Mouse (Mus musculus) thymus, adult 2 months (tissue): ENCODE results near the gene S100a6. TPM values are rescaled to one million over a fixed set of nuclear protein-coding genes. Genes with fewer than 3 reads are reported as not detected.

Experiments used
- DNase-seq: peaks from one replicate; pipeline ENCODE4 v3.0.0; 2021
- H3K27ac ChIP-seq: fragments of 200-500 bp; 2 replicates; pipeline ENCODE4 v1.5.1; 2012; ENCODE audit warnings: low read length, control low read depth; ENCODE audit not compliant: control insufficient read depth, insufficient read depth
- H3K27me3 ChIP-seq: fragments of 200-500 bp; 2 replicates; pipeline ENCODE4 v1.6.1; 2012; ENCODE audit warnings: mild to moderate bottlenecking, low read length, moderate library complexity, mixed read lengths; ENCODE audit not compliant: control insufficient read depth, insufficient read depth
- H3K36me3 ChIP-seq: fragments of 200-500 bp; 2 replicates; pipeline ENCODE4 v1.6.1; 2012; ENCODE audit warnings: mild to moderate bottlenecking, low read length, moderate library complexity; ENCODE audit not compliant: control insufficient read depth, insufficient read depth
- H3K4me1 ChIP-seq: fragments of 200-500 bp; replicated peaks from 2 replicates; pipeline ENCODE4 v1.6.1; 2012; ENCODE audit warnings: low read length; ENCODE audit not compliant: control insufficient read depth, insufficient read depth
- H3K4me3 ChIP-seq: fragments of 200-500 bp; 2 replicates; pipeline ENCODE4 v1.5.1; 2012; ENCODE audit warnings: mild to moderate bottlenecking, low read length, control low read depth, moderate library complexity; ENCODE audit not compliant: control insufficient read depth, insufficient read depth
- CTCF ChIP-seq: fragments of 200-500 bp; IDR thresholded peaks from 2 replicates; pipeline ENCODE4 v1.5.1; 2012; ENCODE audit warnings: mild to moderate bottlenecking, control low read depth, low read length, moderate library complexity, borderline replicate concordance; ENCODE audit not compliant: control insufficient read depth, poor library complexity, insufficient read depth; ENCODE audit errors: extremely low read depth
- POLR2A ChIP-seq: fragments of 200-500 bp; IDR thresholded peaks from 2 replicates; pipeline ENCODE4 v1.6.1; 2012; ENCODE audit warnings: mild to moderate bottlenecking, low read length, control low read depth, moderate library complexity; ENCODE audit not compliant: control insufficient read depth, poor library complexity, insufficient read depth; ENCODE audit errors: extremely low read depth
- WGBS: fragments of 180-500 bp; shearing (Covaris S2); methylation state at CpG from one replicate; pipeline ENCODE4 v1.1.7; 2018; 5-methylcytosine and 5-hydroxymethylcytosine counted together
- polyA plus RNA-seq: library from polyadenylated mRNA; depleted of rRNA; stranded (reverse); fragments of >200 nt; gene quantifications from 2 replicates; pipeline ENCODE4 v1.2.3, GENCODE M21; 2012

Gene S100a6
- polyA plus RNA-seq, 1 experiment, result 96.8 TPM

DNA sequence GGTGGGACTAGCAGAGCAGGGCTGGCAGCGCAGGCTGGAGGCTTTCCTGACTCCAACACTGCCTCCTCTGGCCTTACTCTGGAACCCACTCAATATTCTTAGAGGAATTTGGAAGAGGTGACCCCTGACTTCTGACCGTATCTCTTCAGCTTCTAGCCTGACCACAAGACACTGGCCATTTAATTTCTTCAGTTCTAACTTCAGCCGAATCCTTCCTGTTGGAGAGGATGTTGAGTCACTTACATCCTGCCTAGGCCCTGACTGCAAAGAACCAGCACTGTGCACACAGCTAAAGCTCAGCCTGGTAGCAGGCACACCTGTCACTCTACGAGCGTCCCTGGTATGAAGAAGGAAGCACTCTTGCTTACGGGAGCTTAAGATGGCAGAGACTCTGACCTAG lies 23.3 kb upstream of the S100a6 start:
- no peaks in the 10 kb centered on the region for H3K36me3 ChIP-seq
- peaks cover 39% of the 10 kb centered on the region for H3K4me1 ChIP-seq
- WGBS, result 22% methylated on average over 6 of the region's 6 CpGs
- TF ChIP-seq POLR2A (no peak), CTCF (no peak)
- DNase-seq, result peak; percentile 43
- H3K27ac ChIP-seq, result peak overlapping the region; percentile 56
- H3K4me3 ChIP-seq, result no peak overlapping the region
- H3K27me3 ChIP-seq, result no peaks in the 10 kb centered on the region

- peaks cover 39% of the 10 kb centered on the region for H3K4me1 ChIP-seq
- peak within 1 kb of the TSS; percentile 56 for H3K27ac ChIP-seq
- no peak for DNase-seq
- WGBS, result 92% methylated on average over 8 of the region's 8 CpGs
- TF ChIP-seq CTCF, result no peak
- TF ChIP-seq POLR2A, result no peak
- no peaks in the 10 kb centered on the region for H3K27me3 ChIP-seq
- no peaks in the 10 kb centered on the region for H3K36me3 ChIP-seq
- no peak within 1 kb of the TSS for H3K4me3 ChIP-seq
These were observed 22.7 kb upstream of the S100a6 start, which contains the start of gene S100a2 for GRCm38 (mm10) chr3:90589947-90590346. S100a2 (plus strand) TSS chr3:90590247.

- WGBS, result 100% methylated on average over 1 of the region's 1 CpGs
- Histone ChIP-seq H3K27ac (no peak overlapping the region), H3K36me3 (no peaks in the 10 kb centered on the region), H3K27me3 (no peaks in the 10 kb centered on the region), H3K4me3 (no peak overlapping the region), H3K4me1 (peaks cover 9% of the 10 kb centered on the region)
- TF ChIP-seq CTCF (no peak), POLR2A (no peak)
- no peak for DNase-seq
These were observed 18.2 kb upstream of the S100a6 start for GRCm38 (mm10) chr3:90594466-90594865.

GRCm38 (mm10) chr3:90595556-90595955 lies 17.1 kb upstream of the S100a6 start:
- DNase-seq, result no peak
- TF ChIP-seq CTCF, result no peak
- TF ChIP-seq POLR2A, result no peak
- Histone ChIP-seq H3K27ac (no peak overlapping the region), H3K27me3 (no peaks in the 10 kb centered on the region), H3K36me3 (no peaks in the 10 kb centered on the region), H3K4me1 (0 out of 2 replicates have a peak, but pooled peaks cover 2% of the 10 kb centered on the region), H3K4me3 (no peak overlapping the region)
- WGBS, result 86% methylated on average over 5 of the region's 5 CpGs

DNA sequence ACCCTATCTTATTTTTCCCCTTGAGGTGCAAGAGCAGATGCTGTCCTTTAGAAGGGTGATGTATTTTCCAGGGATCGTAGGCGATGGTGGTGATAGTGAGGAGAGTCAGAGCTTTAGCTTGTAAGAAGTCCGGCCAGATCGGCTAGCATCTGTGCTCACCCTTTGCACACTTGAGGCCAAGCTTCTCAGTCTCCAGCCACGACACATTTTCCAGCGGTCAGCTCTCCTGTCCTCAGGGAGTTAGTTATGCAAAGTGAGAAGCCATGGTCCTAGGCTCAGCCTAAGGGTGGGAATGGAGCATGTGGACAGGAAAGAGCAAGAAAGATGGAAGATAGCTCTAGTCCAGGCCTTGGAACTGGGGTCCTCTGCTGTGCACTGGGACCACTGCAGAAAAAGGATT lies 15.9 kb upstream of the S100a6 start:
- 97% methylated on average over 6 of the region's 6 CpGs for WGBS
- TF ChIP-seq CTCF (no peak), POLR2A (no peak)

DNA sequence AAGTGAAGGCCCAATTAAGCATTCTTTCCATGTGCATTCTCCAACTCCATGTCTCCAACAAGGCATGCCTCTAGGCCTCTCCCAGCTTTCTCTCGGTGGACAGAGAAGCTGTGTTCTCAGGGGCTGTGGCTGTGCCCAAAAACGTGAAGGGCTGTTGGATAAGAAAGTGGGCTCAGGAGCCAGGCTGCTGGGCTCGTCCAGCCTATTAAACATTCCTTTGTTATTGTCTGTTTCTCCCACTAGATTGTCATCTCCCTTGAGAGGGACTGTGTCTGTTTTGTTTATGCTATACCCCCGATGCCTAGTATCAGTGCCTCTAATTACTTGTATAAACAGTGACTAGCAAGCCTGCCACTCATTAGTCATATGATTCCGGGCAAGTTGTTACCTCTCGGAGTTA lies 14.9 kb upstream of the S100a6 start:
- no peak overlapping the region for H3K4me3 ChIP-seq
- H3K4me1 ChIP-seq, result 0 out of 2 replicates have a peak, but pooled peaks cover 2% of the 10 kb centered on the region
- TF ChIP-seq POLR2A (no peak), CTCF (no peak)
- H3K27me3 ChIP-seq, result no peaks in the 10 kb centered on the region
- no peak overlapping the region for H3K27ac ChIP-seq
- no peaks in the 10 kb centered on the region for H3K36me3 ChIP-seq
- DNase-seq, result no peak
- 88% methylated on average over 6 of the region's 6 CpGs for WGBS

More for the DNA sequence above, 15.9 kb upstream of the S100a6 start:
- H3K27ac ChIP-seq, result no peak overlapping the region
- H3K36me3 ChIP-seq, result no peaks in the 10 kb centered on the region
- no peak for DNase-seq
- no peaks in the 10 kb centered on the region for H3K27me3 ChIP-seq
- H3K4me3 ChIP-seq, result no peak overlapping the region
- 0 out of 2 replicates have a peak, but pooled peaks cover 2% of the 10 kb centered on the region for H3K4me1 ChIP-seq

DNA sequence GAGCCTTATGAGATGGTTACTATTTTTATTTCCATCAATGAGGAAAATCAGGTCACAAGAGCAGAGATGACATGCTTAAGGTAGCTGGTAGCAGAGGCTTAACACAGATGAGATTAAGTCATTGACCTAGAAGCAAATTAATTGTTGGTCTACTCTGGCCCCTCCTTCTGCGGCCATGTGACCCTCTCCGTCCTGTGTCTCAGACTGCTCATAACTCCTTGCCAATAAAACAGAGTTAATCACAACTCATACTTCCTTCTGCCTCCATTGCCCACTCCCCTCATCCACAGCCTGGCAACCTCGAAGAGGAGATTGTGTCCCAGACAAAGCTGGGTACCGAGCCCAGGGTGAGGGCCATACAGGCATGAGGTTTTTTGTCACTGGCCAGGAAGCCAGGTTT lies 14.5 kb upstream of the S100a6 start:
- Histone ChIP-seq H3K27ac (no peak overlapping the region), H3K4me1 (peaks cover 4% of the 10 kb centered on the region; the same call in 1 of the 2 replicates), H3K36me3 (no peaks in the 10 kb centered on the region), H3K27me3 (no peaks in the 10 kb centered on the region), H3K4me3 (no peak overlapping the region)
- WGBS, result 67% methylated on average over 4 of the region's 4 CpGs
- DNase-seq, result no peak
- TF ChIP-seq POLR2A (no peak), CTCF (no peak)
